Mouse (Mus musculus) liver, adult 2 months (tissue): Measurements from ENCODE around the gene Foxd4. TPM values are rescaled to one million over a fixed set of nuclear protein-coding genes. Genes with fewer than 3 reads are reported as not detected.

ENCODE experiments used
- DNase-seq: peaks from one replicate; pipeline ENCODE4 v3.0.0-alpha.2; 2011; ENCODE audit warnings: low read depth, low spot score; ENCODE audit errors: extremely low read depth
- H3K27ac ChIP-seq: fragments of 200-500 bp; replicated peaks from 2 replicates; pipeline ENCODE4 v1.5.1; 2012; ENCODE audit warnings: low read depth, mild to moderate bottlenecking, control low read depth, inconsistent platforms, low read length; ENCODE audit not compliant: insufficient read depth
- H3K27me3 ChIP-seq: fragments of 200-500 bp; 2 replicates; pipeline ENCODE4 v1.6.1; 2012; ENCODE audit warnings: mild to moderate bottlenecking, moderate library complexity, low read length, inconsistent platforms; ENCODE audit not compliant: control insufficient read depth, insufficient read depth
- H3K36me3 ChIP-seq: fragments of 200-500 bp; 2 replicates; pipeline ENCODE4 v1.6.1; 2012; ENCODE audit warnings: low read length, inconsistent platforms; ENCODE audit not compliant: control insufficient read depth, insufficient read depth
- H3K4me1 ChIP-seq: fragments of 200-500 bp; 2 replicates; pipeline ENCODE4 v1.6.1; 2011; ENCODE audit warnings: low read length; ENCODE audit not compliant: control insufficient read depth, insufficient read depth
- H3K4me3 ChIP-seq: fragments of 200-500 bp; 2 replicates; pipeline ENCODE4 v1.5.1; 2011; ENCODE audit warnings: low read depth, mild to moderate bottlenecking, control low read depth, low read length, moderate library complexity; ENCODE audit not compliant: insufficient read depth
- H3K79me2 ChIP-seq: fragments of 200-500 bp; 2 replicates; pipeline ENCODE4 v1.6.1; 2012; ENCODE audit warnings: inconsistent platforms, mild to moderate bottlenecking, low read length, moderate library complexity; ENCODE audit not compliant: control insufficient read depth, insufficient read depth
- H3K9ac ChIP-seq: fragments of 200-500 bp; 2 replicates; pipeline ENCODE4 v1.6.1; 2012; ENCODE audit warnings: low read depth, mild to moderate bottlenecking, control low read depth, inconsistent platforms, low read length
- CTCF ChIP-seq: fragments of 200-500 bp; IDR thresholded peaks from 2 replicates; pipeline ENCODE4 v1.5.1; 2011; ENCODE audit warnings: low read depth, low read length, control low read depth
- POLR2A ChIP-seq: fragments of 200-500 bp; IDR thresholded peaks from 2 replicates; pipeline ENCODE4 v1.6.1; 2011; ENCODE audit warnings: low read length, control low read depth; ENCODE audit not compliant: insufficient read depth; ENCODE audit errors: extremely low read depth
- WGBS: fragments of 180-500 bp; shearing (Covaris S2); methylation state at CpG from one replicate; pipeline ENCODE4 v1.1.7; 2018; 5-methylcytosine and 5-hydroxymethylcytosine counted together
- polyA plus RNA-seq: library from polyadenylated mRNA; depleted of rRNA; stranded (reverse); fragments of >200 nt; gene quantifications from 2 replicates; pipeline ENCODE4 v1.2.3, GENCODE M21; 2012; rRNA removed
- total RNA-seq: library from RNA; depleted of rRNA; stranded (reverse); fragments of >200 nt; gene quantifications from 2 replicates; pipeline ENCODE4 v1.2.3, GENCODE M21; 2014; rRNA removed

Foxd4 gene
- total RNA-seq, result not detected in 2 replicates
- not detected in 2 replicates for polyA plus RNA-seq

- Histone ChIP-seq H3K36me3 (no peaks in the 10 kb centered on the region), H3K79me2 (no peaks in the 10 kb centered on the region)
Observed at GRCm38 (mm10) chr19:24900581-24901220, at the start of gene Foxd4. Foxd4 (minus strand) TSS chr19:24901197.

GRCm38 (mm10) chr19:24945521-24946262 is 44.7 kb upstream of the Foxd4 start:
- H3K79me2 ChIP-seq, result no peaks in the 10 kb centered on the region
- H3K9ac ChIP-seq, result no peak overlapping the region
- H3K4me3 ChIP-seq, result no peak overlapping the region
- H3K27ac ChIP-seq, result no peak overlapping the region
- peaks cover 2% of the 10 kb centered on the region for H3K4me1 ChIP-seq
- no peaks in the 10 kb centered on the region for H3K27me3 ChIP-seq
- TF ChIP-seq CTCF (no peak), POLR2A (no peak)
- H3K36me3 ChIP-seq, result peaks cover 2% of the 10 kb centered on the region; the same call in 1 of the 2 replicates
- peak; percentile 87 for DNase-seq

More at GRCm38 (mm10) chr19:24900581-24901220, at the start of gene Foxd4:
- Histone ChIP-seq H3K9ac (no peak within 1 kb of the TSS), H3K4me3 (no peak within 1 kb of the TSS; the same call in 1 of the 2 replicates), H3K27me3 (peaks cover 38% of the 10 kb centered on the region), H3K4me1 (0 out of 2 replicates have a peak, but pooled peaks cover 2% of the 10 kb centered on the region), H3K27ac (no peak within 1 kb of the TSS)
- WGBS, result 5% methylated on average over 27 of the region's 27 CpGs
- no peak for TF ChIP-seq CTCF
- TF ChIP-seq POLR2A, result no peak
- DNase-seq, result no peak

GRCm38 (mm10) chr19:24937084-24937483 is 36.1 kb upstream of the Foxd4 start:
- 93% methylated on average over 1 of the region's 1 CpGs for WGBS
- peaks cover 3% of the 10 kb centered on the region; the same call in 1 of the 2 replicates for H3K4me1 ChIP-seq
- TF ChIP-seq CTCF, result no peak
- TF ChIP-seq POLR2A, result no peak

GRCm38 (mm10) chr19:24929041-24929440 is 28.0 kb upstream of the Foxd4 start:
- WGBS, result 90% methylated on average over 1 of the region's 1 CpGs
- TF ChIP-seq CTCF, result no peak
- TF ChIP-seq POLR2A, result no peak

More at GRCm38 (mm10) chr19:24937084-24937483, 36.1 kb upstream of the Foxd4 start:
- no peak overlapping the region for H3K9ac ChIP-seq
- no peaks in the 10 kb centered on the region for H3K27me3 ChIP-seq
- DNase-seq, result no peak
- no peak overlapping the region for H3K27ac ChIP-seq
- H3K4me3 ChIP-seq, result no peak overlapping the region
- H3K79me2 ChIP-seq, result no peaks in the 10 kb centered on the region
- no peaks in the 10 kb centered on the region for H3K36me3 ChIP-seq

GRCm38 (mm10) chr19:24920866-24921265 is 19.9 kb upstream of the Foxd4 start:
- peaks cover 17% of the 10 kb centered on the region for H3K36me3 ChIP-seq
- no peaks in the 10 kb centered on the region for H3K4me1 ChIP-seq
- no peaks in the 10 kb centered on the region for H3K79me2 ChIP-seq
- H3K4me3 ChIP-seq, result no peak overlapping the region
- TF ChIP-seq POLR2A (no peak), CTCF (no peak)
- 69% methylated on average over 5 of the region's 5 CpGs for WGBS
- peak; percentile 17 for DNase-seq
- no peaks in the 10 kb centered on the region for H3K27me3 ChIP-seq
- no peak overlapping the region for H3K9ac ChIP-seq
- no peak overlapping the region for H3K27ac ChIP-seq

More at GRCm38 (mm10) chr19:24929041-24929440, 28.0 kb upstream of the Foxd4 start:
- Histone ChIP-seq H3K27me3 (no peaks in the 10 kb centered on the region), H3K36me3 (peaks cover 6% of the 10 kb centered on the region), H3K4me3 (no peak overlapping the region), H3K27ac (no peak overlapping the region), H3K9ac (no peak overlapping the region), H3K4me1 (no peaks in the 10 kb centered on the region), H3K79me2 (no peaks in the 10 kb centered on the region)
- no peak for DNase-seq
